Mouse (Mus musculus) liver, embryonic 15.5 days (tissue): ENCODE results near the gene Adap1. TPM values are rescaled to one million over a fixed set of nuclear protein-coding genes. Genes with fewer than 3 reads are reported as not detected.

Experiments used
- ATAC-seq: fragments of 200-750 bp; cut with Nextera tagmentation; 2 replicates; pipeline ENCODE4 v1.8.0; 2017; ENCODE audit warnings: moderate number of reproducible peaks, mild to moderate bottlenecking, moderate library complexity; ENCODE audit not compliant: insufficient read depth
- H3K27ac ChIP-seq: fragments of 300-500 bp; sonication (generic); replicated peaks from 2 replicates; pipeline ENCODE4 v1.5.1; 2015; ENCODE audit warnings: mild to moderate bottlenecking, inconsistent platforms
- H3K27me3 ChIP-seq: fragments of 300-500 bp; sonication (generic); 2 replicates; pipeline ENCODE4 v1.6.1; 2015; ENCODE audit warnings: mild to moderate bottlenecking, inconsistent platforms
- H3K36me3 ChIP-seq: fragments of 300-500 bp; sonication (generic); replicated peaks from 2 replicates; pipeline ENCODE4 v1.6.1; 2015; ENCODE audit warnings: moderate library complexity, mild to moderate bottlenecking, inconsistent platforms
- H3K4me1 ChIP-seq: fragments of 300-500 bp; sonication (generic); replicated peaks from 2 replicates; pipeline ENCODE4 v1.6.1; 2015; ENCODE audit warnings: inconsistent platforms
- H3K4me2 ChIP-seq: fragments of 300-500 bp; sonication (generic); 2 replicates; pipeline ENCODE4 v1.6.1; 2015; ENCODE audit warnings: moderate library complexity, mild to moderate bottlenecking, inconsistent platforms
- H3K4me3 ChIP-seq: fragments of 300-500 bp; sonication (generic); replicated peaks from 2 replicates; pipeline ENCODE4 v1.5.1; 2015; ENCODE audit warnings: mild to moderate bottlenecking, inconsistent platforms
- H3K9ac ChIP-seq: fragments of 300-500 bp; sonication (generic); 2 replicates; pipeline ENCODE4 v1.6.1; 2015; ENCODE audit warnings: moderate library complexity, mild to moderate bottlenecking, inconsistent platforms
- H3K9me3 ChIP-seq: fragments of 300-500 bp; sonication (generic); replicated peaks from 2 replicates; pipeline ENCODE4 v1.6.1; 2016; ENCODE audit warnings: inconsistent platforms
- WGBS: fragments of 180-500 bp; shearing (Covaris S2); methylation state at CpG from one replicate; pipeline ENCODE4 v1.1.7; 2015; ENCODE audit warnings: mixed read lengths; ENCODE audit not compliant: insufficient replicate concordance; 5-methylcytosine and 5-hydroxymethylcytosine counted together
- polyA plus RNA-seq: library from polyadenylated mRNA; unstranded; fragments of >200 nt; fragmentation: Nextera tagmentation; extraction: Ambion mirVana; gene quantifications from 2 replicates; pipeline ENCODE4 v1.2.1, GENCODE M21; 2015

Adap1 gene
- 4.3 and 5.2 TPM in 2 replicates for polyA plus RNA-seq

DNA sequence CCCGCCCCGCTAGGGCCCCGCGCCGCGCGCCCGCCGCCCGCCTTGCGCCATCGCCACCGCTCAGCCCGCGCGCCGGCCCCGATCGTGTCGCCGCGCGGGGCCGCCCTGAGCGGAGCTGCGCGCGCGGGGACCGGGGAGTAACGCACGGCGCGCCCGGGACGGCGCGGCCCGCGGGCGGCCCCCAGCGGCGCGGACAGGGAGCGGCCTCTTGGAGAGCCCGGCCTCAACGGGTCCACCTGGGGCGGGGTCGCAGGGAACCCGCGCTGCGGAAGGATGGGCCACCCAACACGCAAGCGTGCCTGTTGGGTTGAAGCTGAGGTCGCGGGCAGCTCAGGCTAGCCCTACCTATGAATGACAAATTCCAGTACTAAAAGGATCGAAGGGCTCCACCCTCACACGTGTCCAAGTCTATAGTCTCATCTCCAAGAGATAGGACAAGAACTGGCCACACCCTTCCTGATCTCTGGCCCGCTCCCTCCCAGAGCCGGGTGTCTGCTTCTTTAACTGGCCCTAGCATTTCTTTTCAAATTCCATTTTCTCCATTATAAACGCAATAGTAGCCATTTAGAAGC, at the start of gene Adap1:
TSS of gene Adap1 (minus strand) at position 228 of the 572 bp plus-strand sequence.
- peaks cover 39% of the 10 kb centered on the region for H3K27me3 ChIP-seq
- WGBS, result 1% methylated on average over 61 of the region's 61 CpGs
- peak within 1 kb of the TSS; percentile 64 for H3K4me3 ChIP-seq
- ATAC-seq, result peak; percentile 73
- H3K4me2 ChIP-seq, result peak within 1 kb of the TSS; percentile 94
- no peaks in the 10 kb centered on the region for H3K36me3 ChIP-seq
- peak within 1 kb of the TSS; percentile 56; the same call in 1 of the 2 replicates for H3K9ac ChIP-seq
- no peaks in the 10 kb centered on the region for H3K9me3 ChIP-seq
- peaks cover 41% of the 10 kb centered on the region for H3K4me1 ChIP-seq
- H3K27ac ChIP-seq, result peak within 1 kb of the TSS; percentile 70

DNA sequence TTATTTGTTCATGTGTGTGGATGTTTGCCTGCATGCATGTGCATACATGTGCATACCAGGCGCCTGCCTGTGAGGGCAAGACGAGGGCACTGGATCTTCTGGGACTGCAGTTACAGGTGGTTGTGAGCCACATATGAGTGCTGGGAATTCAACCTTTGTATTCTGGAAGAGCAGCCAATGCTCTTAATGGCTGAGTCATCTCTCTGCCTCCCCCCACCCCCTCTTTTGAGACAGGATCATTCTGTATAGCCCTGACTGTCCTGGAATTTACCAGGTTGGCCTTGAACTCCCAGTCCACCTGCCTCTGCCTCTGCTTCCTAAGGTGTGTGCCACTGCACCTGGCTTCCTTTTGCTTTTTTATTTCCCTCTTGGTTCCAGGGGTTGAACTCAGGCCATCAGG, 49.4 kb upstream of the Adap1 start:
- 68% methylated on average over 2 of the region's 2 CpGs for WGBS
- Histone ChIP-seq H3K4me3 (no peak overlapping the region), H3K27ac (no peak overlapping the region; the same call in 1 of the 2 replicates), H3K9me3 (no peaks in the 10 kb centered on the region), H3K4me2 (no peak overlapping the region), H3K27me3 (no peaks in the 10 kb centered on the region), H3K4me1 (peaks cover 99% of the 10 kb centered on the region), H3K36me3 (no peaks in the 10 kb centered on the region), H3K9ac (no peak overlapping the region)
- ATAC-seq, result no peak

DNA sequence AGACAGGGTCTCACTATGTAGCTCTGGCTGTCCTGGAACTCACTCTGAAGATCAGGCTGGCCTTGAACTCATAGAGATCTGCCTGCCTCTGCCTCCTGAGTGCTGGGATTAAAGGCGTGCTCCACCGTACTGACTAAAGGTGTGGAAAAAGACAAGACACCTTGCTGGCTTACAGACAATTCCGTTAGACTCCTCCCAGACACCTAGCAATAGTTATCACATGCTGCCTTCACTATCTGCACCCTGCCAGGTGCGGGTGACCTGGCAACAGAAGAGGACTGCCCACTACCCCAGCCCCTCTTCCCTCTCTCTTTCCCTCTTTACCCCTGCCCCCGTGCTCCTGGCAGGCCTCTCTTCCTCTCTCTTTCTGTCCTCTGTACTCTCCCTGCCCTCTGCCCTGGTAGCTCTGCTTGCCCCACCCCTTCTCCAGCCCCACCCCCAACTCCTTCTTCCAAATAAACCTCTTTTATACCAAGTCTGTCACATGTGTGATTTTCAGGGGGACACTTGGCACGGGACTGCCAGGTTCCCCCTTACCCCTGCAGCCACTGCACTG, 48.5 kb upstream of the Adap1 start:
- no peaks in the 10 kb centered on the region for H3K27me3 ChIP-seq
- no peak overlapping the region for H3K4me3 ChIP-seq
- H3K4me1 ChIP-seq, result peaks cover 98% of the 10 kb centered on the region
- H3K9me3 ChIP-seq, result no peaks in the 10 kb centered on the region
- no peak overlapping the region for H3K9ac ChIP-seq
- H3K4me2 ChIP-seq, result no peak overlapping the region
- no peaks in the 10 kb centered on the region for H3K36me3 ChIP-seq
- 40% methylated on average over 6 of the region's 6 CpGs for WGBS
- H3K27ac ChIP-seq, result no peak overlapping the region
- no peak for ATAC-seq

DNA sequence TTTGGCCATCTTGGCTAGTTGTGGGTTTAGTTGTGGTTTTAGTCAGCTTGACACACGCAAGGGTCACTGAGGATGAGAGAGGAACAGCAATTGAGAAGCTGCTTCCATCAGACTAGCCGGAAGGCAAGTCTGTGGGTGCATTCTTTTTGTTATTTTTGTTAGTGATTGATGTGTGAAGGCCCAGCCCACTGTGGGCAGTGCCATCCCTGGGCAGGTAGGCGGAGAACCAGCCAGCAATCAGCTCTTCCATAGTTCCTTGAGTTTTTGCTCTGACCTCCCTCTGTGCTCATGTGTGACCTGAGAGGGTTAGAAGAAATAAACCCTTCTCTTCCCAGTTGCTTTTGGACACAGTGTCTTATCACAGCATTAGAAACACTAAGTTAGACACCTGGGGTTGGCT, 47.7 kb upstream of the Adap1 start:
- Histone ChIP-seq H3K27ac (peak overlapping the region; percentile 92), H3K4me3 (no peak overlapping the region), H3K9me3 (no peaks in the 10 kb centered on the region), H3K36me3 (no peaks in the 10 kb centered on the region), H3K27me3 (no peaks in the 10 kb centered on the region), H3K4me1 (peaks cover 98% of the 10 kb centered on the region), H3K9ac (no peak overlapping the region), H3K4me2 (no peak overlapping the region)
- no peak for ATAC-seq
- 55% methylated on average over 3 of the region's 3 CpGs for WGBS

DNA sequence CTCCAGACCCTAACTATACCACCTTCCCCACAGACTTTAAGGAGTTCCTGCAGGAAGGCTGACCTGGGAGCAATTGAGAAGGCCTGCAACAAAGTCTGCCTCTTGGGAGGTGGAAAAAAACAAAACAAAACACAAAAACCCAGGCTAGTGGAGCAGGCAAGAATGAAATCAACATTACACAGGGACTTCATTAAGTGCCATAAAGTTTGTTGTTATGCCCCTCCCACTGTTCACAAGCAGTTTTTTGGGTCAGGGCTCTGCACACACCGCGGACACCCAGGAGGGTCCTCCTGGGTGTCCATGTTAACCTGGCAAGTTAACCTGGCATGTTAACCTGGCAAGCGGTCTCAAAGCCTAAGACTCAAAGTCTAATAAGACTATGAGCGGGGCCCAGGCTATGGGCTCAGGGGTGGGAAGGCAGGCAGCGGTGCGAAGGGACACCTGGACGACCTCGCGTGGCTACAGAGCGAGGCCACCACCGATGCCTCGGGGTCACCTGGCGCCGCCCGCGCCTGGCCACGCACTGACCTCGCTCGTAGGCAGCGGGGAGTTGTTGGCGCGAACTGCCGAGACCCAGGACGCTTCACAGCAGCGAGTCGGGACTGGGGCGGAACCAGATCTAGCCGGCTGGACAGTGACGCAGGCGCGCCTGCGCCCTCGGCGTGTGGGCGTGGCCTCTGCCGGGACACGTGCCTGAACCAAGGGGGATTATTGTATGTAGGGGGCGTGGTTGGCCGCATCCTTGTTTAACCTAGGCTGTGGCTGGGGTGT, 46.4 kb upstream of the Adap1 start:
- H3K27ac ChIP-seq, result peak overlapping the region; percentile 92
- no peaks in the 10 kb centered on the region for H3K36me3 ChIP-seq
- H3K27me3 ChIP-seq, result no peaks in the 10 kb centered on the region
- H3K9me3 ChIP-seq, result no peaks in the 10 kb centered on the region
- ATAC-seq, result peak; percentile 82
- peak overlapping the region; percentile 73 for H3K4me3 ChIP-seq
- peaks cover 98% of the 10 kb centered on the region for H3K4me1 ChIP-seq
- peak overlapping the region; percentile 94 for H3K9ac ChIP-seq
- 1% methylated on average over 39 of the region's 39 CpGs for WGBS
- peak overlapping the region; percentile 96 for H3K4me2 ChIP-seq

DNA sequence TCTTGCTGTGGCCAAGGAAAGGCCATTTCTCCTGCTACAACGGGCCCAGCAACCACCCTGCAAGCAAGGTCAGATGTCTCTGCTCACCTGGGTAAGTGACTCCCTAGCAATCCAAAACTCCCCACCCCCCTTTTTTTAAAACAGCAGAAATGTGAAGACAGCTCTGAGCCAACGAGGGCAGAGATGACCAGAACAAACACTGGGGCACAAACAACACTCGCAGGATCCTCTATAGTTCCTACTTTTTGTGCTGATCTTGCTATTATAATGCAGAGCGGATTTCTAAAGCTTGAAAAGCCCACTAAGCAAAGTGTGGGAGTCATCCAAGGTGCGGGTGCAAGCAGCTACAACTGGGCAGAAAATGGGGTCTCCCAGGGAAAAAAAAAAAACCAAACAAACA, 45.7 kb upstream of the Adap1 start:
- peak overlapping the region; percentile 96 for H3K4me2 ChIP-seq
- 63% methylated on average over 5 of the region's 5 CpGs for WGBS
- peaks cover 98% of the 10 kb centered on the region for H3K4me1 ChIP-seq
- peak overlapping the region; percentile 73 for H3K4me3 ChIP-seq
- H3K9ac ChIP-seq, result peak overlapping the region; percentile 94
- peak overlapping the region; percentile 92 for H3K27ac ChIP-seq
- no peak for ATAC-seq
- H3K36me3 ChIP-seq, result no peaks in the 10 kb centered on the region
- no peaks in the 10 kb centered on the region for H3K9me3 ChIP-seq
- H3K27me3 ChIP-seq, result no peaks in the 10 kb centered on the region

DNA sequence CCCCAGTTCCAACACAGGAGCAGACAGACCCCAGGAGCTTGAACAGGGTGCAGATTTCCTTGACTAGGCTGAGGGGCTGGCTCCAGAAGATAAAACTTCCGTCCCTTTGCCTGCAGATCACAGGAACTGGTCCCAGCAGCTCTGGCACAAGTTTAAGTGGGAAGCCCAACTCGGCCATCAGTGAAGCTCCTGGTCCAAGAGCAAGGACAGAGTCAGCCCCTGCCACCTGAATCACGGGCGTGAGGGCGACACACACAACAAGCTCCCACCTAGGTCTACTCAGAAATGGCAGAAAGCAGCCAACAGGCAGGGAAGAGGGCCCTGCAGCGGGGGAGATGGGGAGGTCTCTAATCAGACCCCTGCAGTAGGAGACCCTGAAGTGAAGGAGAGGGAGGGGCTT, 44.9 kb upstream of the Adap1 start:
- peaks cover 96% of the 10 kb centered on the region for H3K4me1 ChIP-seq
- peak overlapping the region; percentile 92 for H3K27ac ChIP-seq
- no peaks in the 10 kb centered on the region for H3K9me3 ChIP-seq
- H3K4me3 ChIP-seq, result 0 out of 2 replicates have a peak overlapping the region, but pooled peaks have one; percentile 0
- H3K27me3 ChIP-seq, result no peaks in the 10 kb centered on the region
- H3K9ac ChIP-seq, result no peak overlapping the region
- no peak for ATAC-seq
- 74% methylated on average over 6 of the region's 6 CpGs for WGBS
- H3K4me2 ChIP-seq, result peak overlapping the region; percentile 96
- H3K36me3 ChIP-seq, result no peaks in the 10 kb centered on the region

DNA sequence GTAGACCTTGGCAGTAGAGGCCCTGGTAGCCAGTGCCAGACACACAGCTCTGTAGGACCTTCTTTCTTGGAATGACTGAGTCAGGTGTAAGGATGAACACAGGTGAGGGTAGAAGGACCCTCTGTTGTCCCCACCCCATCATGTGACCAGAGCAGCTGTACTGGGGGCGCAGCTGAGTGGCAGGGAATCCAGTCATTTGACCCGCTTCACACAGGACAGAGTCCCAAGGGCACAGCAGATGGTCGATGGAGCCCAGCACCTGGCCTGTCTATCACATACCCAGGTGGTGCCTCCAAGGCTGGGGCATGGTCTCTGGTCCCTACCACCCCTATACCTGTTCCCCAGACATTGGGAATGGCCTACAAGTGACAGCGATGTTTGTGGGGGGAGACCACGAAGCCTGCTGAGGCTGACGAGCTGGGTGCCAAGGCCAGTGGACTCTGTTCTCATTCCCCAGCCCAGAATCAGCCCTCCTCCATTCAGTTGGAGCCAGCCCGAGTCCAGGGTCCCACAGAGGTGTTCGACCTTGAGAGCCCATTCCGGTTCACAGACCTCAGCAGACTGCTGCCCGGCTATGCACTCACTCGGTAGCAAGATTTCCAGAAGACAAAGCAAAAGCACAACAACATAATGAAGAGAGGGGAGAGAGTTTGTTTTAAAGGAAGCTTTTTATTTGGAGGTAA, 43.4 kb upstream of the Adap1 start:
- Histone ChIP-seq H3K4me1 (peaks cover 96% of the 10 kb centered on the region), H3K27ac (peak overlapping the region; percentile 92), H3K27me3 (no peaks in the 10 kb centered on the region), H3K4me3 (no peak overlapping the region), H3K9me3 (no peaks in the 10 kb centered on the region), H3K36me3 (no peaks in the 10 kb centered on the region), H3K9ac (no peak overlapping the region), H3K4me2 (0 out of 2 replicates have a peak overlapping the region, but pooled peaks have one; percentile 1)
- WGBS, result 78% methylated on average over 11 of the region's 11 CpGs
- no peak for ATAC-seq

DNA sequence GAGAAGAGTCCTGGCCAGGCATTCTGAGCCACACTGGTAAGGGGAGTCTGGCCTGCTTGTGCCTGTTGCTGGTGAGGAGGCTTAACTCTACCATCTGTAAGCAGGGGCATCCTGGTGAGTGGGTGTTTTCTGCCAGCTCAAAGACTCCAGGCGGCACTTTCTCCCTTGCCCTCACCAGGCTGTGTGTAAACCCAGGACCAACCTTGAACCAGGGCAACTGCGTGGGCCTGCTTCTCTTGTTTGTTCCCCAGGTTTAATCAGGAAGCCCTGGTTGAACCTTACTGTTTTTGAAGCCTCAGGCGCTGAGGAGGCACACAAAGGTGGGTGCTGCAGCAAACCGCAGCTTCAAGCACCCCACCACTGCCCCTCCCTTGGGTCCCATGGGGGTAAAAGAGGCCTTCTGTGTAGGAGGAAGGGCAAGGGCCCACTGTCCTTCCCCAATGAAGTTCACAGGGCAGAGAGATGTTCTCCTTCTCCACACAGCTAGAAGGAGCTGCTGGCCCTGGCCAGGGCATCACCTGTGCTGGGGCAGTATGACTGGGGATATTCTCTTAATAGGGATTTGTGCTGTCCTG, 42.5 kb upstream of the Adap1 start:
- WGBS, result 72% methylated on average over 4 of the region's 4 CpGs
- Histone ChIP-seq H3K36me3 (no peaks in the 10 kb centered on the region), H3K4me3 (no peak overlapping the region), H3K4me1 (peaks cover 90% of the 10 kb centered on the region), H3K27me3 (no peaks in the 10 kb centered on the region), H3K27ac (peak overlapping the region; percentile 92), H3K4me2 (no peak overlapping the region), H3K9ac (no peak overlapping the region), H3K9me3 (no peaks in the 10 kb centered on the region)
- ATAC-seq, result no peak

DNA sequence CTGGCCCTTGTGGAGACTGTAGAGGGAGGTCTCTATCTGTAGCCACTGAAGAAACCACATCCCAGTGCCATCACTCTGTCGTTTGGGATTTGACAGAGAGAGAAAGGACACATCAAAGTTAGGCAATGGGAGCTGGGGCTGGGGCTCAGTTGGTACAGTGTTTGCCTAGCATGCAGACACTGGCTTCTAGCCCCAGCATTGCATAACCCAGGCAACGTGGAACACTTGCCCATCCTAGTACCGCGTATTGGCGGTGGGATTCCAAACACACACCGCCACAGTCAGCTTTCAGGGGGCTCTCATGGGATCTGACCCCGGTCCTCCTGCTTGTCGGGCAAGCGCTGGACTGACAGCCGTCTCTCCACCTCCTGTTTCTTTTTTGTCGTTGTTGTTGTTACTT, 41.1 kb upstream of the Adap1 start:
- no peak overlapping the region for H3K9ac ChIP-seq
- WGBS, result 59% methylated on average over 11 of the region's 11 CpGs
- H3K9me3 ChIP-seq, result no peaks in the 10 kb centered on the region
- H3K4me2 ChIP-seq, result no peak overlapping the region
- no peaks in the 10 kb centered on the region for H3K27me3 ChIP-seq
- no peak overlapping the region for H3K4me3 ChIP-seq
- peak overlapping the region; percentile 92; the same call in 1 of the 2 replicates for H3K27ac ChIP-seq
- peaks cover 76% of the 10 kb centered on the region for H3K4me1 ChIP-seq
- ATAC-seq, result no peak
- no peaks in the 10 kb centered on the region for H3K36me3 ChIP-seq
